Mouse (Mus musculus): Measurements from ENCODE around the gene Jph3. TPM values are rescaled to one million over a fixed set of nuclear protein-coding genes. Genes with fewer than 3 reads are reported as not detected.

Jph3 gene
- polyA plus RNA-seq, 1 experiment from 2014 or later: 1.3 TPM

DNA sequence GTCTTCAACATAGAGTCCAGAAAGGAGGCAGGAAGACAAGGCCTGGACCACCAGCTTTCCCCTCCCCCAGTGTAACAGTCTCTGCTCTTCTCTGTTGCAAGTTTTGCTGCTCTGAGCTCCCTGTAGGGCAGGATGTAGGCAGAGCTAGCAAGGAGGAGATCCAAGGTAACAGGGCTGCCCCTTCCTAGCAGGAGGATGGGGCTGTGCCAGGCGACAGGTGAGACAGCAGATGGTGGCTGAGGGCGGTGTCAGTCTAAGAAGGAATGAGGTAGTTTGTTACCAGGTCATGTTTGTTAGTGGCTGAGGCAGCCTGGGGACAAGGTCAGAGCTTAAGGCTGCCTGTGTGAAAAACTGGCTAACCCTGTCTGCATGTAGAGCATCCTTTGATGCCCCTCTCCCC is 29.5 kb upstream of the Jph3 start:
- 97% methylated on average over 2 of the region's 2 CpGs for WGBS
- Histone ChIP-seq H3K4me2 (no peak overlapping the region), H3K27ac (no peak overlapping the region), H3K9me3 (replicated peaks) (no peaks in the 10 kb centered on the region), H3K36me3 (no peaks in the 10 kb centered on the region), H3K4me1 (peaks cover 15% of the 10 kb centered on the region), H3K27me3 (no peaks in the 10 kb centered on the region), H3K4me3 (replicated peaks) (no peak overlapping the region), H3K9ac (no peak overlapping the region)
- no peak for ATAC-seq (replicated peaks; ENCODE audit: low FRiP score)

DNA sequence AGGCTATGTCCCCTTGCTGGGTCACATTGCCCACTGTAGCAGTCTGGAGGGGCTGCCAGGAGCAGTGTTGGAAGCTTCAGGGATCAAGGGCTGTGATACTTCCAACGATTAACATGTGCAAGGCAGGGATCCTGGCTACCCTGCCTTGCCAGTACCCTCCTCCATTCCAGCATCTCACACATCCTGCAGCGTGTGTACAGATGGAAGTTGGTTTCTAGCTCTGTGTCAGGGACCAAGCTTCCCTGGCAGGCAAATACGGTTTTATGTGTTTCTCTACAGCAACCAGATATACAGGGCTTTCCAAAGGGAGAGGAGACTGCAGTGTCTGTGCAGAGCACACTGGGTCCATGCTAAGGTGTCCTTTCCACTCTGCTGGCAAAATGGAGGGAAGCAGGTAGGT is 24.2 kb upstream of the Jph3 start:
- H3K36me3 ChIP-seq: no peaks in the 10 kb centered on the region
- no peak overlapping the region for H3K4me3 ChIP-seq (replicated peaks)
- no peak overlapping the region for H3K4me2 ChIP-seq
- no peak overlapping the region for H3K27ac ChIP-seq
- H3K9ac ChIP-seq: no peak overlapping the region
- no peaks in the 10 kb centered on the region for H3K9me3 ChIP-seq (replicated peaks)
- no peak for ATAC-seq (replicated peaks; ENCODE audit: low FRiP score)
- WGBS: 52% methylated on average over 3 of the region's 3 CpGs
- H3K27me3 ChIP-seq: no peaks in the 10 kb centered on the region
- H3K4me1 ChIP-seq: peaks cover 13% of the 10 kb centered on the region; the same call in 1 of the 2 replicates

DNA sequence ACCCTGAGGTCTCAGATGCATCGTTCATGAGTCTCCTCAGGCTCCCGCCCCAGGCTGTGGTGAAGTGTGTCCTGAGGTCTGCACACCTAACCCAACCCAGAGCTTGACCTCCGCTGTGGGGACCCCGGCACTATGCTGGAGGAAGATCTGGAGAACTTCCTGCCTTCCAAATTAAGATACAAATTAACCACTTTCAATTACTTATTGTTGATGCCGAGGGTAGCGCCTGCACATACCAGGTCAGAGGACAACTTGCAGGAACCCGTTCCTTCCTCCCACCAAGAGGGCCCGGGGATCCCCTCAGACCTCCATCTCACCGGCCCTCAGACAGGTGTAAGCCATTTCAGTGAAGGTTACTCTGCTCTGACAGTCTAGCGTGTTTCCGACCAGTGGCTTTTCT is 22.5 kb upstream of the Jph3 start:
- Histone ChIP-seq H3K4me1 (peaks cover 13% of the 10 kb centered on the region; the same call in 1 of the 2 replicates), H3K4me3 (replicated peaks) (no peak overlapping the region), H3K9ac (no peak overlapping the region), H3K4me2 (no peak overlapping the region), H3K27ac (no peak overlapping the region), H3K9me3 (replicated peaks) (no peaks in the 10 kb centered on the region), H3K27me3 (no peaks in the 10 kb centered on the region), H3K36me3 (no peaks in the 10 kb centered on the region)
- ATAC-seq (replicated peaks; ENCODE audit: low FRiP score): no peak
- 71% methylated on average over 11 of the region's 11 CpGs for WGBS

DNA sequence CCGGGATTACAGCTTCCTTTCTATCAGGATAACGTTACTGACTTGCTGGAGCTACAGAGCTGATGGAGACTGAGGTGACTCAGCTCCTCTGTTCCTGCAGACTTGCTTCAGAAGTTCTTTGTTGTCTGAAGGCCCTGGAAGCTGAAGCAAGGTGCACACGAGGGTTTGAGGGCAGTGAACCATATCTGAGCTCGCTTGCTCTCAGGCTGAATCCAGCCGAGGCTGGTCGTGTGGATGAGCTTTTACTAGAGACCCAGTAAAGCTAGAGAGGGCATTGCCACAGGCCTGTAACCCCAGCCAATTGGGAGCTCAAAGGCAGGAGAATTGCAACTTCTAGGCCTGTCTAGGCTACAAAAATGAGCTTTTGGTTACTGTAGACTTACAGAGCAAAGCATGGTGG is 21.0 kb upstream of the Jph3 start:
- ATAC-seq (replicated peaks; ENCODE audit: low FRiP score): 0 out of 2 replicates have a peak, but pooled peaks have one; percentile 43
- Histone ChIP-seq H3K9ac (no peak overlapping the region), H3K27me3 (no peaks in the 10 kb centered on the region), H3K4me3 (replicated peaks) (no peak overlapping the region), H3K4me2 (no peak overlapping the region), H3K27ac (peak overlapping the region; percentile 33; the same call in 1 of the 2 replicates), H3K4me1 (peaks cover 13% of the 10 kb centered on the region; the same call in 1 of the 2 replicates), H3K36me3 (no peaks in the 10 kb centered on the region), H3K9me3 (replicated peaks) (no peaks in the 10 kb centered on the region)
- 35% methylated on average over 6 of the region's 6 CpGs for WGBS

DNA sequence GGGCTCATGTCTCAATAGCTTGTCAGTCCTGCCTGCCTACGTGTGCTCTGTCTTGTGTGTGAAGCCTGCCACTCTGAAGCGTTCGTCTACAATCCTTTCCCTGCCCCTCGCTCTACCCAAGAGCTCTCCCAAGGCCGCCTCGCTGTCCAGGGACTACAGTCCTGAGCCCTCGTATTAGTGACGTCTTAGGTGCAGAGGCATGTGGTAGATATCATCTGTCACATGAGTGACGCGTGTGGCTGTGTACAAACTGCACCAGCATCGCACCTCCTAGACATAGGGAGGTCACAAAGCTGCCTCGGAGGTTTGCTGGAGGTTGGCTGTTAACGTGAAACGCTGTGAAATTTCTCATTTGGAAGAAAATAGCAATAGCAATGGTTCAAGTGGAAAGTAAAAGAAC is 11.9 kb upstream of the Jph3 start:
- H3K4me3 ChIP-seq (replicated peaks): no peak overlapping the region
- peak overlapping the region; percentile 38 for H3K4me2 ChIP-seq
- no peak overlapping the region for H3K27ac ChIP-seq
- H3K9ac ChIP-seq: no peak overlapping the region
- ATAC-seq (replicated peaks; ENCODE audit: low FRiP score): no peak
- peaks cover 44% of the 10 kb centered on the region for H3K27me3 ChIP-seq
- WGBS: 48% methylated on average over 14 of the region's 14 CpGs
- H3K36me3 ChIP-seq: no peaks in the 10 kb centered on the region
- H3K9me3 ChIP-seq (replicated peaks): no peaks in the 10 kb centered on the region
- H3K4me1 ChIP-seq: 0 out of 2 replicates have a peak, but pooled peaks cover 2% of the 10 kb centered on the region

DNA sequence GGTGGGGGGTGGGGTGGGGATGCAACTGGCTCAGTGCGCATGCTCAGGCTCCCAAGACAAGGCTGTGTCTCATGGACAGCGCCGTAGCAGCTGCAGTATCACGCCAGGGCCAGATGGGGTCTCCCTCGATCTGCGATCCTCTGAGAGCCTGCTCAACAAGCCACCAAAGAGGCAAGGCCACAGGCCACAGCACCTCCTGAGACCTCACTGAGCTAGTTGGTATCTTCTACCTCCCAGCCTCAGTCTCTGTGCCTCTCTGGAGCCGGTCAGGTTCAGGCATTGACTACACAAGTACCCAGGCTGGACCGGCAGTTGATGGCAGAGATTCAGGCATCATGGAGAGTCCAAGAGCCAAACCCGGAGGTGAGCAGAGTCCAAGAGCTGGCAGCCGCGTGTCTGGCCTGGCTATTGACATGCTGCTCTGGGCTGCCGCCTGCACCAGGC is 11.4 kb upstream of the Jph3 start:
- 30% methylated on average over 12 of the region's 12 CpGs for WGBS
- no peak overlapping the region for H3K9ac ChIP-seq
- no peaks in the 10 kb centered on the region for H3K9me3 ChIP-seq (replicated peaks)
- H3K4me2 ChIP-seq: peak overlapping the region; percentile 38
- no peak overlapping the region for H3K27ac ChIP-seq
- H3K4me3 ChIP-seq (replicated peaks): no peak overlapping the region
- peaks cover 44% of the 10 kb centered on the region for H3K27me3 ChIP-seq
- H3K4me1 ChIP-seq: 0 out of 2 replicates have a peak, but pooled peaks cover 2% of the 10 kb centered on the region
- H3K36me3 ChIP-seq: no peaks in the 10 kb centered on the region
- ATAC-seq (replicated peaks; ENCODE audit: low FRiP score): peak; percentile 82

DNA sequence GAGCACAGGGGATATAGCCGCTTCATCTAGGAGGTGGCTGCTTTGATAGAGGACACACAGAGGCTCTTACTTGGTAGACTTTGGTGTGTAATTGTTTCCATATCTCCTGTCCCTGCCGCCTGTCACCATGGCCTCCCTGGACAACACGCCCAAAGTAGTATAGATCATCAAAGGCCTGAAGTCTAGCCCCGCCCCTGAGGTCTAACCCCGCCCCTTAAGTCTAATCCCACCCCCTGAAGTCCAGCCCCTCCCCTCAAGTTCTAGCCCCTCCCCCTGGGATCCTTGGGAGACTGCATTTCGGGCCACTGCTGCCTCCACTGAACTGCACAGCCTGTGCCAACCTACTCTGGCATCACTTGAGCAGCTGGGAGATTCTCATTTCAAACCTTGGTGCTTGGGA is 10.5 kb upstream of the Jph3 start:
- no peaks in the 10 kb centered on the region for H3K9me3 ChIP-seq (replicated peaks)
- 0 out of 2 replicates have a peak, but pooled peaks cover 2% of the 10 kb centered on the region for H3K4me1 ChIP-seq
- H3K27me3 ChIP-seq: peaks cover 45% of the 10 kb centered on the region
- no peak overlapping the region for H3K4me2 ChIP-seq
- H3K4me3 ChIP-seq (replicated peaks): no peak overlapping the region
- no peaks in the 10 kb centered on the region for H3K36me3 ChIP-seq
- H3K27ac ChIP-seq: no peak overlapping the region
- no peak overlapping the region for H3K9ac ChIP-seq
- ATAC-seq (replicated peaks; ENCODE audit: low FRiP score): no peak
- WGBS: 58% methylated on average over 6 of the region's 6 CpGs

DNA sequence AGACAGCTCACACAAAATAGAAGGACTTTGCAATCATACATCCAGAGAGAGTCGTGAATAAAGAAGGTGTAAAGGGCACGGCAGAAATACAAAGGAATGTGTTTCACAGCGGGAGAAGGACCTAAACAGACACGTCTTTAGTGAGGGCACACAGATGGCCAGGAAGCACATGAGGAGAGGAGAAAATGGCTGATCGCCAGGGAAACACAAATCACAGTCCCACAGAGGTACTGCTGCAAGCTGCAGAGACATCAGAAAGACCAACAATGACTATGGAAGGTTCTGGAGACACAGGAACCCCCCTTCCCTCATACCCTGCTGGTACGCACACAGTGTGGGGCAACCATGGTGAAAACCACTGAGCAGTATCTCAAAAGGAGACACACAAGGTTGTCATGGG is 8.4 kb upstream of the Jph3 start:
- H3K9me3 ChIP-seq (replicated peaks): no peaks in the 10 kb centered on the region
- 48% methylated on average over 6 of the region's 6 CpGs for WGBS
- H3K9ac ChIP-seq: no peak overlapping the region
- H3K4me2 ChIP-seq: no peak overlapping the region
- H3K27me3 ChIP-seq: peaks cover 46% of the 10 kb centered on the region
- no peak overlapping the region for H3K4me3 ChIP-seq (replicated peaks)
- ATAC-seq (replicated peaks; ENCODE audit: low FRiP score): no peak
- H3K36me3 ChIP-seq: no peaks in the 10 kb centered on the region
- H3K4me1 ChIP-seq: 0 out of 2 replicates have a peak, but pooled peaks cover 2% of the 10 kb centered on the region
- no peak overlapping the region for H3K27ac ChIP-seq

DNA sequence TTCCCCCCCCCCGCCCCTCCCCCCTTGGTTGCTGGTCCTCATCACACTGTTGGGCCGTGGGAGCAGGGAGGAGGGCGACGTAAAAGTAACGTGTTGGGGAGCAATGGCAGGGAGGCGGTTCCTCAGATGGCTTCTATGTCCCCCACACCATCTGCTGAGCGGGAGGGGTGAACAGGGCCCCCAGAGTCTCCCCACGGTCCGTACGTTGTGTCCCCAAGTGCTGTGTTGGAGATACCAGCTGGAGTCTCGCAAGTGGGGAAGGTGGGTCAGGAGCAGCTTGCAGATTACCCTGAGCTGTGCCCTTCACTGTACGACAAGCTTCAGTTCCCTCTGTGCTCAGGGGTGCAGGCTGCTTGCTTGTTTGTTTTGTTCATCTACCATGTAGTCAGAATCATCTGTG is 5.6 kb upstream of the Jph3 start:
- Histone ChIP-seq H3K9me3 (replicated peaks) (no peaks in the 10 kb centered on the region), H3K9ac (no peak overlapping the region), H3K36me3 (no peaks in the 10 kb centered on the region), H3K4me1 (no peaks in the 10 kb centered on the region), H3K27ac (no peak overlapping the region), H3K4me3 (replicated peaks) (no peak overlapping the region), H3K4me2 (no peak overlapping the region), H3K27me3 (peaks cover 57% of the 10 kb centered on the region)
- WGBS: 60% methylated on average over 12 of the region's 12 CpGs
- ATAC-seq (replicated peaks; ENCODE audit: low FRiP score): 0 out of 2 replicates have a peak, but pooled peaks have one; percentile 36

DNA sequence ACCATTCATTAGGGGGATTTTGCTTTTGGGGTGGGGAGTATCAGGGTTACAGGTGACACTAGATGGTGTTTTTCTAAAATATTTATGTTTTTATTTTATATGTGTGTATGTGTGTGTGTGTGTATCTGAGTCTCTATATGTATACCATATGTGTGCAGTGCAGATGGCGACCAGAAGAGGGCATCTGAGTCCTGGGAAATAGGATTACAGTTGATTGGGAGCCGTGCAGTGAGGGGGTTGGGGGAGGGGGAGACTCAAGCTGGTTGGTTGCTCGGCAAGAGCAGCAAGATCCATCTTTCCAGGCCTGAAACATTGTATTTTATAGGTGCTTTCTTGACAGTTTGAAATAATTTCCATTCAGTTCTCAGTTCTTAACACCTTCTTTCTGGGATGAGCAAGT is 2.3 kb upstream of the Jph3 start:
- no peak overlapping the region for H3K4me2 ChIP-seq
- H3K9me3 ChIP-seq (replicated peaks): no peaks in the 10 kb centered on the region
- no peak for ATAC-seq (replicated peaks; ENCODE audit: low FRiP score)
- peaks cover 68% of the 10 kb centered on the region for H3K27me3 ChIP-seq
- no peak overlapping the region for H3K4me3 ChIP-seq (replicated peaks)
- H3K4me1 ChIP-seq: peaks cover 21% of the 10 kb centered on the region
- no peaks in the 10 kb centered on the region for H3K36me3 ChIP-seq
- H3K9ac ChIP-seq: no peak overlapping the region
- no peak overlapping the region for H3K27ac ChIP-seq
- WGBS: 61% methylated on average over 3 of the region's 3 CpGs

DNA sequence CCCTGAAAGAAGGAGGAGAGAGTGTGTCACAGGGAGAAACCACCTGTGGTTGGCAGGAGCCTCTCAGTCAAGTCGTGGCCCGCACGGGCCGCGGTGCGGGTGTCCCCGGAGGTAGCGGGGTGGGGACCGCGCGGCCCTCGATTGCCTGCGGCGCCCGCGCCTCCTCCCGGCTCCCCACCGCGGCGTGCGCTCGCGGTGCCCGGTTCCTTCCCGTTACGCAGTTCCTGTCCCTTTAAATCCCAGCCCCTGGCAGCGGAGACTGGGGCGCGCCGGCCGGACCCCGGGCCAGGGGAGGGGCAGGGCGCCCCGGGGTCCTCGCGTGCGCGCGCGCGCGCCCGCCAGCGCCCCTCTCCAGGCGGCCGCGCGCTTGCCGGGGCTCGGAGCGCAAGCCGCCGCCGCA is 331 bp downstream of the Jph3 start:
- no peak for ATAC-seq (replicated peaks; ENCODE audit: low FRiP score)
- H3K36me3 ChIP-seq: no peaks in the 10 kb centered on the region
- 0 out of 2 replicates have a peak overlapping the region, but pooled peaks have one; percentile 17 for H3K9ac ChIP-seq
- no peaks in the 10 kb centered on the region for H3K9me3 ChIP-seq (replicated peaks)
- WGBS: under 1% methylated on average over 32 of the region's 54 CpGs
- peak overlapping the region; percentile 52 for H3K4me3 ChIP-seq (replicated peaks)
- peak overlapping the region; percentile 85 for H3K4me2 ChIP-seq
- peaks cover 21% of the 10 kb centered on the region for H3K4me1 ChIP-seq
- H3K27me3 ChIP-seq: peaks cover 83% of the 10 kb centered on the region
- no peak overlapping the region for H3K27ac ChIP-seq

DNA sequence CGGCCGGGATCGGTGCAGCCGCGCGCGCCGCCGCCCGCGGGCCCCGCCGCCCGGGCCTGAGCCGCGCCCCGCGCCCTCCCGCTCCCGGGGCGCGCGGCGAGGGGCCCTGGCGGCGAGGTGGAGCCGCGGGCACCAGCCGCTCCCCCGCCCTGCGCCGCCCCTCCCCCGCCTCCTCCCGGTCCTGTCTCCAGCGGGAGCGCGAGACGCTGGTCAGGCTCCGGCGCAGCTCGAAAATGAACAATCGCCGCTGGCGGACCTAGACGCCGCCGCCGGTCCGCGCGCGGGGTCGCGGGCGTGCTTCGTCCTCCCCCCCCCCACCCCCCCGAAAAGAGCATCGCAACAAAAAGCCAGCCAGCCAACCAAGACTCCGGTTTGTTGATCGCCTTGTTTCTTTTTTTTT is 747 bp downstream of the Jph3 start:
- H3K4me1 ChIP-seq: peaks cover 21% of the 10 kb centered on the region
- H3K4me3 ChIP-seq (replicated peaks): peak overlapping the region; percentile 52
- under 1% methylated on average over 53 of the region's 60 CpGs for WGBS
- H3K9ac ChIP-seq: 0 out of 2 replicates have a peak overlapping the region, but pooled peaks have one; percentile 17
- no peaks in the 10 kb centered on the region for H3K9me3 ChIP-seq (replicated peaks)
- peak overlapping the region; percentile 85 for H3K4me2 ChIP-seq
- H3K36me3 ChIP-seq: no peaks in the 10 kb centered on the region
- H3K27me3 ChIP-seq: peaks cover 79% of the 10 kb centered on the region
- ATAC-seq (replicated peaks; ENCODE audit: low FRiP score): no peak
- no peak overlapping the region for H3K27ac ChIP-seq

DNA sequence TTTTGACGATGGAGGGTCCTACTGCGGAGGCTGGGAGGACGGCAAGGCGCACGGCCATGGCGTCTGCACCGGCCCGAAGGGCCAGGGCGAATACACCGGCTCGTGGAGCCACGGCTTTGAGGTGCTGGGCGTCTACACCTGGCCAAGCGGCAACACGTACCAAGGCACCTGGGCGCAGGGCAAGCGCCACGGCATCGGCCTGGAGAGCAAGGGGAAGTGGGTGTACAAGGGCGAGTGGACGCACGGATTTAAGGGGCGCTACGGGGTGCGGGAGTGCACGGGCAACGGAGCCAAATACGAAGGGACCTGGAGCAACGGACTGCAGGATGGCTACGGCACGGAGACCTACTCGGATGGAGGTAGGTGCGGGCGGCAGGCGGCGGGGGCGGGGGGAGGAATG is 1.2 kb downstream of the Jph3 start:
- under 1% methylated on average over 36 of the region's 37 CpGs for WGBS
- ATAC-seq (replicated peaks; ENCODE audit: low FRiP score): no peak
- no peak overlapping the region for H3K27ac ChIP-seq
- H3K9ac ChIP-seq: no peak overlapping the region; the same call in 1 of the 2 replicates
- H3K4me2 ChIP-seq: peak overlapping the region; percentile 85
- H3K9me3 ChIP-seq (replicated peaks): no peaks in the 10 kb centered on the region
- H3K4me1 ChIP-seq: peaks cover 21% of the 10 kb centered on the region
- peaks cover 81% of the 10 kb centered on the region for H3K27me3 ChIP-seq
- peak overlapping the region; percentile 52 for H3K4me3 ChIP-seq (replicated peaks)
- no peaks in the 10 kb centered on the region for H3K36me3 ChIP-seq
